Mouse (Mus musculus): ENCODE data around the gene Agmat. TPM values are rescaled to one million over a fixed set of nuclear protein-coding genes. Genes with fewer than 3 reads are reported as not detected.

The Agmat gene
- total and polyA plus RNA-seq, 2 experiments from 2014 or later, result not detected

DNA sequence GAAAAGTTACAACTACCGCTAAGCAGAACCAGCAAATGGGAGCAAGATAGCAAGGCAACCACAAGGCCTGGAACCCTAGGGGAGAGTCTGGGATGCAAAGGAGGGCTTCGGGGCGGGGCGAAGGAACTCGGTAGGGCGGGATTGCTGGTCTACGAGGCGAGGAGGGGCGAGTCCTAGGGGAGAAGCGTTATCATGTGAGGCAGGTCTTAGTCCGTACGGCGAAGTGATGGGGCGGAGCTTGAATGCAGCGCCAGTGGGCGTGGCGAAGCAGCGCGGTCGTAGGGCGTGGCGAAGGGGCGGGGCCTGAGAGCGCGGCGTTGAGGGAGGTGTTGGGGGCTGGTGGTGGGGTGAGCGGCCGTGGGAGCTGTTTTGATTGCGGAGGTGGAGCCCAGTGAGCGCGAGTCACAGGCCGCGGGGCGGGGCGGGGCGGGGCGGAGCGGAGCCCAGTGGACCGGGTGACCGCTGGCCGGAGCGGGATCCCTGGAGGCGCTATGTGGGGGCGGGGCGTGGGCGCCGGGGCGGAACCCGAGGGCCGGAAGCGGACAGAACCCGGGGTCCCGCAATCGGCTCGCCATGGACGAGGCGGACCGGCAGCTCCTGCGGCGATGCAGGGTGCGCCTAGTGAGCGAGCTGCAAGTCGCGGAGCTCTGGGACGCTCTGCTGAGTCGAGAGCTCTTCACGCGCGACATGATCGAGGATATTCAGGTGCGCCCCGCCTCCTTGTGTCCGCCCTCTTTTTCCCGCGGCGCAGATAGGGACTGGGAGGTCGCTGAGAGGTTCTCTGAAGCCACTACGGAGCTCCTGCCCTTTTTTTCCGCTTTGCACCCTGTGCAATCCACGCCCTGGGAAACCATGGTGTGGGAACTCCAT, 47.0 kb downstream of the Agmat start, which contains the start of gene Casp9:
Gene Casp9 (plus strand): TSS at position 331 of the 870 bp plus-strand sequence.
- Histone ChIP-seq H3K4me3 (ENCODE audit: low read depth, low read length) (peak within 1 kb of the TSS; percentile 73), H3K9me3 (ENCODE audit: low read length) (no peaks in the 10 kb centered on the region), H3K27ac (ENCODE audit: low read depth, low read length) (peak within 1 kb of the TSS; percentile 91), H3K36me3 (ENCODE audit: insufficient read depth) (0 out of 2 replicates have a peak, but pooled peaks cover 10% of the 10 kb centered on the region), H3K27me3 (ENCODE audit: insufficient read depth, low read length) (no peaks in the 10 kb centered on the region), H3K4me1 (ENCODE audit: insufficient read depth) (peaks cover 15% of the 10 kb centered on the region), H3K9ac (peak within 1 kb of the TSS; percentile 77), H3K4me2 (ENCODE audit: low read depth) (peak within 1 kb of the TSS; percentile 54)
- WGBS, result under 1% methylated on average over 67 of the region's 80 CpGs
- DNase-seq (peak; percentile 95), ATAC-seq (peak; percentile 67)
- TF ChIP-seq CTCF (IDR thresholded peaks at IDR 0.05; ENCODE audit: low read depth), result no peak; the same call in 1 of the 2 replicates

- Histone ChIP-seq H3K4me2 (ENCODE audit: low read depth) (peak overlapping the region; percentile 54), H3K27ac (ENCODE audit: low read depth, low read length) (peak overlapping the region; percentile 91), H3K27me3 (ENCODE audit: insufficient read depth, low read length) (no peaks in the 10 kb centered on the region), H3K4me3 (ENCODE audit: low read depth, low read length) (peak overlapping the region; percentile 73), H3K36me3 (ENCODE audit: insufficient read depth) (0 out of 2 replicates have a peak, but pooled peaks cover 10% of the 10 kb centered on the region), H3K9me3 (ENCODE audit: low read length) (no peaks in the 10 kb centered on the region), H3K9ac (peak overlapping the region; percentile 77), H3K4me1 (ENCODE audit: insufficient read depth) (peaks cover 15% of the 10 kb centered on the region)
- no peak for ATAC-seq
- WGBS, result 7% methylated on average over 5 of the region's 5 CpGs
- DNase-seq, result no peak
- 0 out of 2 replicates have a peak, but pooled peaks have one; percentile 1 for TF ChIP-seq CTCF (IDR thresholded peaks at IDR 0.05; ENCODE audit: low read depth)
These were observed 47.7 kb downstream of the Agmat start for GRCm38 (mm10) chr4:141794152-141794535.

- Histone ChIP-seq H3K9ac (no peak overlapping the region), H3K4me1 (ENCODE audit: insufficient read depth) (peaks cover 10% of the 10 kb centered on the region), H3K9me3 (ENCODE audit: low read length) (no peaks in the 10 kb centered on the region), H3K4me2 (ENCODE audit: low read depth) (no peak overlapping the region), H3K36me3 (ENCODE audit: insufficient read depth) (0 out of 2 replicates have a peak, but pooled peaks cover 10% of the 10 kb centered on the region), H3K27me3 (ENCODE audit: insufficient read depth, low read length) (no peaks in the 10 kb centered on the region), H3K4me3 (ENCODE audit: low read depth, low read length) (no peak overlapping the region), H3K27ac (ENCODE audit: low read depth, low read length) (no peak overlapping the region)
- ATAC-seq (no peak), DNase-seq (no peak)
- WGBS, result 87% methylated on average over 7 of the region's 7 CpGs
- no peak for TF ChIP-seq CTCF (IDR thresholded peaks at IDR 0.05; ENCODE audit: low read depth)
These were observed 49.9 kb downstream of the Agmat start for GRCm38 (mm10) chr4:141796356-141796755.

GRCm38 (mm10) chr4:141796954-141797353, 50.5 kb downstream of the Agmat start:
- no peaks in the 10 kb centered on the region for H3K9me3 ChIP-seq (ENCODE audit: low read length)
- no peak overlapping the region for H3K27ac ChIP-seq (ENCODE audit: low read depth, low read length)
- no peak for DNase-seq
- no peak overlapping the region for H3K4me2 ChIP-seq (ENCODE audit: low read depth)
- 91% methylated on average over 4 of the region's 4 CpGs for WGBS
- no peak for ATAC-seq
- H3K4me1 ChIP-seq (ENCODE audit: insufficient read depth), result peaks cover 10% of the 10 kb centered on the region
- H3K36me3 ChIP-seq (ENCODE audit: insufficient read depth), result 0 out of 2 replicates have a peak, but pooled peaks cover 10% of the 10 kb centered on the region
- no peak overlapping the region for H3K4me3 ChIP-seq (ENCODE audit: low read depth, low read length)
- no peak for TF ChIP-seq CTCF (IDR thresholded peaks at IDR 0.05; ENCODE audit: low read depth)
- no peak overlapping the region for H3K9ac ChIP-seq
- H3K27me3 ChIP-seq (ENCODE audit: insufficient read depth, low read length), result no peaks in the 10 kb centered on the region

DNA sequence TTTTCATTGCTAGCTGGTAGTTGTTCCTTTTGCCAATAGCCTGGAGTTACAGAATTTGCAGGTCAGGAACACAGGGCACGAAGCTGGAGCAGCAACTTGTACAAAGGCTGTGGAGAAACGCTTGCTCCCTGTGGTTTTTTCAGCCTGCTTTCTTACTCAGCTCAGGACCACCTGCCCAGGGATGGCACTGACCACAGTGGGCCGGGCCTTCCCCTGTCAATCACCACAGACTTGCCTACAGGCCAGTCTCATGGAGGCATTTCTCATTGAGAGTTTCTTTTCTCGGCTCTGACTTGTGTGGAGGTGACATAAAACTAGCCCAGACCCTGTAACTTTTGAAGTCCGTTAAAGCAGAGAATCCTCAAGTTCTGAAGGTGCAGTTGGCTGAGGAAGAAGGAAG, 51.1 kb downstream of the Agmat start:
- Histone ChIP-seq H3K27me3 (ENCODE audit: insufficient read depth, low read length) (no peaks in the 10 kb centered on the region), H3K27ac (ENCODE audit: low read depth, low read length) (no peak overlapping the region), H3K9me3 (ENCODE audit: low read length) (no peaks in the 10 kb centered on the region), H3K4me2 (ENCODE audit: low read depth) (no peak overlapping the region), H3K4me3 (ENCODE audit: low read depth, low read length) (no peak overlapping the region), H3K4me1 (ENCODE audit: insufficient read depth) (peaks cover 10% of the 10 kb centered on the region), H3K36me3 (ENCODE audit: insufficient read depth) (0 out of 2 replicates have a peak, but pooled peaks cover 10% of the 10 kb centered on the region), H3K9ac (no peak overlapping the region)
- 91% methylated on average over 5 of the region's 5 CpGs for WGBS
- ATAC-seq, result no peak
- TF ChIP-seq CTCF (IDR thresholded peaks at IDR 0.05; ENCODE audit: low read depth), result no peak
- DNase-seq, result no peak

DNA sequence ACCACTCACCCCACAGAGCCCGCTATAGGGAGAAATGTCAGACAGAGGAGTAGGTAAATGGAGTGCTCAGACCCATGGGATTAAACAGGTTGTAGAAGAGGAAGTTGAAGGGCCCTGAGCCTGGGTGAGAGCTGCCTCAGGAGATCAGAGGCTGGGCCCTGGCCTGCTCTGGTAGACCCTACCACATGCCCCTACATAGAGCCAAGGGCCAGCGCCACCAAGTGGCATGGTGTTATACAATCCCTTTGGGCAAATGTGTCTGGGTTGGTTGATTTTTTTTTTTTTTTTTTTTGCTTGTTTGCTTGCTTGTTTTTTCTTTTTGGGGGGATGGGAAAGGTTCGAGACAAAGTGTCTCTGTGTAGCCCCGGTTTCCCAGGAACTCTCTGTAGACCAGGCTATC, 57.6 kb downstream of the Agmat start:
- no peak for ATAC-seq
- DNase-seq, result no peak
- Histone ChIP-seq H3K9ac (no peak overlapping the region), H3K4me3 (ENCODE audit: low read depth, low read length) (no peak overlapping the region), H3K4me2 (ENCODE audit: low read depth) (no peak overlapping the region), H3K4me1 (ENCODE audit: insufficient read depth) (no peaks in the 10 kb centered on the region), H3K36me3 (ENCODE audit: insufficient read depth) (peaks cover 49% of the 10 kb centered on the region), H3K27me3 (ENCODE audit: insufficient read depth, low read length) (no peaks in the 10 kb centered on the region), H3K9me3 (ENCODE audit: low read length) (no peaks in the 10 kb centered on the region), H3K27ac (ENCODE audit: low read depth, low read length) (no peak overlapping the region)
- TF ChIP-seq CTCF (IDR thresholded peaks at IDR 0.05; ENCODE audit: low read depth), result no peak
- WGBS, result 93% methylated on average over 4 of the region's 4 CpGs

- Histone ChIP-seq H3K27me3 (ENCODE audit: insufficient read depth, low read length) (no peaks in the 10 kb centered on the region), H3K4me1 (ENCODE audit: insufficient read depth) (no peaks in the 10 kb centered on the region), H3K9me3 (ENCODE audit: low read length) (no peaks in the 10 kb centered on the region), H3K27ac (ENCODE audit: low read depth, low read length) (no peak overlapping the region), H3K4me2 (ENCODE audit: low read depth) (no peak overlapping the region), H3K9ac (no peak overlapping the region), H3K4me3 (ENCODE audit: low read depth, low read length) (no peak overlapping the region), H3K36me3 (ENCODE audit: insufficient read depth) (peaks cover 66% of the 10 kb centered on the region)
- no peak for ATAC-seq
- WGBS, result 92% methylated on average over 8 of the region's 8 CpGs
- DNase-seq, result no peak
- no peak for TF ChIP-seq CTCF (IDR thresholded peaks at IDR 0.05; ENCODE audit: low read depth)
These were observed 59.4 kb downstream of the Agmat start for GRCm38 (mm10) chr4:141805886-141806285.

Other genes starting within 250 kb of the Agmat start
- gene Spen, start 208.1 kb upstream of the Agmat start, total RNA-seq (2014; rRNA removed), result 21.7 and 24.7 TPM in 2 replicates
- 6.0 and 10.7 TPM in 2 replicates for gene Spen, start 208.1 kb upstream of the Agmat start, polyA plus RNA-seq (2015; fragmentation: Nextera tagmentation; extraction: Ambion mirVana)
- gene Fblim1, start 140.6 kb upstream of the Agmat start, total RNA-seq (2014; rRNA removed), result 20.8 and 22.3 TPM in 2 replicates
- gene Fblim1, start 140.6 kb upstream of the Agmat start, polyA plus RNA-seq (2015; fragmentation: Nextera tagmentation; extraction: Ambion mirVana), result 24.9 and 26.1 TPM in 2 replicates
- 0.33 and 0.54 TPM in 2 replicates for gene Tmem82, start 128.0 kb upstream of the Agmat start, total RNA-seq (2014; rRNA removed)
- gene Tmem82, start 128.0 kb upstream of the Agmat start, polyA plus RNA-seq (2015; fragmentation: Nextera tagmentation; extraction: Ambion mirVana), result 0.21 and 0.24 TPM in 2 replicates
- 4.0 and 4.8 TPM in 2 replicates for gene Slc25a34, start 122.9 kb upstream of the Agmat start, total RNA-seq (2014; rRNA removed)
- 0.72 and 1.1 TPM in 2 replicates for gene Slc25a34, start 122.9 kb upstream of the Agmat start, polyA plus RNA-seq (2015; fragmentation: Nextera tagmentation; extraction: Ambion mirVana)
- gene Plekhm2, start 81.8 kb upstream of the Agmat start, total RNA-seq (2014; rRNA removed), result 27.3 and 33.7 TPM in 2 replicates
- 5.0 and 5.6 TPM in 2 replicates for gene Plekhm2, start 81.8 kb upstream of the Agmat start, polyA plus RNA-seq (2015; fragmentation: Nextera tagmentation; extraction: Ambion mirVana)
- 3.1 and 4.8 TPM in 2 replicates for gene Rsc1a1, start 61.1 kb upstream of the Agmat start, total RNA-seq (2014; rRNA removed)
- gene Rsc1a1, start 61.1 kb upstream of the Agmat start, polyA plus RNA-seq (2015; fragmentation: Nextera tagmentation; extraction: Ambion mirVana), result 0.36 and 0.53 TPM in 2 replicates
- gene Ddi2, start 23.3 kb upstream of the Agmat start, total RNA-seq (2014; rRNA removed), result 17.2 and 20.7 TPM in 2 replicates
- 8.2 and 11.1 TPM in 2 replicates for gene Ddi2, start 23.3 kb upstream of the Agmat start, polyA plus RNA-seq (2015; fragmentation: Nextera tagmentation; extraction: Ambion mirVana)
- 14.3 and 19.2 TPM in 2 replicates for gene Dnajc16, start 44.3 kb downstream of the Agmat start, total RNA-seq (2014; rRNA removed)
- 4.8 and 6.5 TPM in 2 replicates for gene Dnajc16, start 44.3 kb downstream of the Agmat start, polyA plus RNA-seq (2015; fragmentation: Nextera tagmentation; extraction: Ambion mirVana)
- 13.2 and 17.7 TPM in 2 replicates for gene Casp9, start 46.9 kb downstream of the Agmat start, total RNA-seq (2014; rRNA removed)
- 10.6 and 14.7 TPM in 2 replicates for gene Casp9, start 46.9 kb downstream of the Agmat start, polyA plus RNA-seq (2015; fragmentation: Nextera tagmentation; extraction: Ambion mirVana)
- gene Cela2a, start 79.5 kb downstream of the Agmat start, total RNA-seq (2014; rRNA removed), result 0.69 TPM in 1 of 2 replicates, not detected in the other
- 0.18 and 0.39 TPM in 2 replicates for gene Cela2a, start 79.5 kb downstream of the Agmat start, polyA plus RNA-seq (2015; fragmentation: Nextera tagmentation; extraction: Ambion mirVana)
- not detected in 2 replicates for gene Ctrc, start 99.7 kb downstream of the Agmat start, total RNA-seq (2014; rRNA removed)
- not detected in 2 replicates for gene Ctrc, start 99.7 kb downstream of the Agmat start, polyA plus RNA-seq (2015; fragmentation: Nextera tagmentation; extraction: Ambion mirVana)
- 24.2 and 30.7 TPM in 2 replicates for gene Efhd2, start 128.2 kb downstream of the Agmat start, total RNA-seq (2014; rRNA removed)
- gene Efhd2, start 128.2 kb downstream of the Agmat start, polyA plus RNA-seq (2015; fragmentation: Nextera tagmentation; extraction: Ambion mirVana), result 49.7 and 52.2 TPM in 2 replicates